Mouse (Mus musculus) hematopoietic stem cell, adult 5-6 weeks (primary cell): ENCODE data around the gene AI481877. TPM values are rescaled to one million over a fixed set of nuclear protein-coding genes. Genes with fewer than 3 reads are reported as not detected.
A peak's percentile ranks its signal among the peaks of the same experiment; 100 is the strongest.

Experiments used
- ATAC-seq, 2 experiments: fragments of 125-278 bp in 1 of 2; replicated peaks in 1 of 2; 2 replicates each; pipeline ENCODE4 v1.8.0; 2016 to 2017; ENCODE audit warnings: inconsistent platforms in 2 of 2, mild to moderate bottlenecking in 2 of 2, moderate number of reproducible peaks in 2 of 2, low read depth in 1 of 2, moderate TSS enrichment in 1 of 2; ENCODE audit not compliant: low FRiP score in 2 of 2, poor library complexity in 2 of 2, severe bottlenecking in 2 of 2, insufficient read depth in 1 of 2, low TSS enrichment in 1 of 2
- total RNA-seq: library from RNA; stranded (forward); fragments of 172-1452, 232-1000 nt; gene quantifications from 2 replicates; pipeline ENCODE4 v1.2.3, GENCODE M21; 2017

The AI481877 gene
- total RNA-seq, 1 experiment from 2014 or later: not detected

DNA sequence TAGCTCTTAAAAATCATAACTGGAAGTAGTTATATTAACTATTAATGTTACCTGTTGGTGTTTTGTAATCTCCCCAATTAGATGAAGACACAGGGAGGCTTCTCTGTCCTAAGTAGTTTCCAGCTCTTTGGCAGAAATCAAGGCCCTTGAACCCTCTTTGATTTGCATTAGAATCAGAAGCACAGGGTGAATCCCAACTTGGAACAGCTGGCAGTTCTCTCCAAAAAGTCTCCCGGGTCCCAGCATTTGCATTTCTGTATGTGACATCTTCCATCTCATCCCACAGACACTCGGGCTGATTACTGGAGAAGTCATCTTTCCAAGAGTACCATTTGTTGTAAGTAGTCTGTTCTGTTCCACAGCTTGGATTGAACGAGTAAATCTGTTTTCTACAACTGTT is 91.6 kb downstream of the AI481877 start:
- no peak for ATAC-seq

DNA sequence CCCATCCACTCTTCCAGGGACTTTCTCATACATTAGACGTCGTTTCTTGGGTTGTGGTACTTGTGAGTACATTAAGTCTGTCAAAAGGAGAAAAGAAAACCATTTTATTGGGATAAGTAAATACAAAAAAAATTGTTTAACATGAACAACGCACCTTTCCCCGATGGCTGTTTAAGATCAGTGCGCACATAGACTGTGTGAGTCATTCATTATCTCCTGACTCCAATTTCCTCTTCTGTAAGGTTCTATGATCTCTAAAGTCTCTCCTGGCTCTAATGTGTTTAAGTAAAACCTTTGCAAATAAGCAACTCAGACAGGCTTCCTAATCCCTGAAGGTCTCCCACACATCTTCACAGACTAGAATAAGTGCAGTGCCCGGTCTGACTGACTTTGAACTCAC is 94.9 kb downstream of the AI481877 start:
- ATAC-seq: no peak

DNA sequence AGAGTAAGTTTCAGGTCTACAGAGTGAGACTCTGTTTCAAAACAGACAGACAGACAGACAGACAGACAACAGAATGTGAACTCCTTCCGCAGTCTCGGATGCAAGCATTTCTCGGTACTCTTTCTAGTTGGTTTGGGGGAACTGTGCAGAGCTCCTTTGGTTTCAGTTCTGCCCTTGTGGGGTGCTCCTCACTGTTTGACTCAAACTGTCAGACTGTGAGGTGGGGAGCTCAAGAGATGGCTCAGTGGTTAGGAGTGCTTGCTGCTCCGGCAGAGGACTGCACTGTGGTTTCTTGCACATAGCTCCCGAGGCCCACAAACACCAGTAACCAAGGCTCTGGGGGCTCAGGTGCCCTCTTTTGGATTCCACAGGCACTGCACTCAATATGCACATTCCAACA is 95.7 kb downstream of the AI481877 start:
- ATAC-seq: no peak

DNA sequence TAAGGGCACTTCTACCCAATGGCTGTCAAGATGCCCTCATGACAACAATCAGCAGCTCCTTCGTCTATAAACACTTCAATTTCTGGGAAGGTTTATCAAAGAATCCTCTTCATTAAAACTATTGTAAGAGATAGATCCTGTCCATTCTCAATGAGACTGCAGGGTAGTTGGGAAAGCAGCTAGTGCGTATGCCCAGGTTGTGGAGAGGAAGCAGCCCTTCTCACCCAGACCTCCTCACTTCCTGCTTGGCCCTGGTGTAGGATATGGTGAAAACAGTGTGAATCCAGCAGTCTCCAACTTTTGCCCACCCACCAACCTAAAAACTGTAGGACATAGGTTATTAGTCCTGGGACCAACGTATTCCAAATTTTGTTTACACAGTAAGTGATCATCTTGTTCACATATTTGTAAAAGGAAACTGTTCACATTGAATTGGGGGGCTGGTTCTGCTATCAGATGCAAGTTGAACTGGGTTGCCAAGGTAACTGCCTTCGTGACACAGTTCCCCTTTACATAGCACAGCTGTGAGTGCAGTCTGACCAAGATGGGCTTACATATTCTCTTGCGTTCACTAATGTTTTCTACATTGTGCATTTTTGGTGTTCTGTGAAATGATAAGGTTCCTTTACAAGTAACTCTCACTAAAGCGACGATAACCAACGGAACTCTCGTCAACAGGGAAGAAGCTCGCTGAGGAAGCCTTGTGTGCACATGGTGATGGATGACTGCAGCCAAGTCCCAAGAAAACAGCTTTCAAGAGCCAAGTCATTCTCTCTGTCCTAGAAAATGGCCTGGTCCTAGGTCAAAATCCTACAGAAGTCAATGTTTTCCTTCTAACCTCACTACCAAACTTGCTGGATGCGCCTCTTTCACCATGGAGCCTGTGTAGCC is 98.1 kb downstream of the AI481877 start:
- peak; percentile 69 to 77 for ATAC-seq

DNA sequence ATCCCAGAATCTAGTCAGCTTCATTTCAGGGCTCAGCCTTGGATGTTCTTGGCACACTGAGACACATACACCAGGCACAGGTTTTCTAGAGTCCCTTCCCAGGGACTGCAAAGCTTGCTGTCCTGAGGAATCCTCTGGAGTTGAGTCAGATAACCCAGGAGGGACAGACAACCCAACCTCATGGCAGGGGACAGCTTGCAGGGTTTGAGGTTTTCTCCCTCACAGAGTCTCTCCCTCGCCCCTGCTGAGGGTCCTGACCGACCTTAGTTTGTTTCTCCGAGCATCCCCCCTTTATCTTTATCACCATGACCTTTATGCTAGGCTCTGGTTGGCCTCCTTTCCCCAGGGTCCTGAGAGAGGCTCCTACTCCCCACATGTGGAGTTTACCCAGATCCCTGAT is 101.3 kb downstream of the AI481877 start:
- no peak for ATAC-seq

DNA sequence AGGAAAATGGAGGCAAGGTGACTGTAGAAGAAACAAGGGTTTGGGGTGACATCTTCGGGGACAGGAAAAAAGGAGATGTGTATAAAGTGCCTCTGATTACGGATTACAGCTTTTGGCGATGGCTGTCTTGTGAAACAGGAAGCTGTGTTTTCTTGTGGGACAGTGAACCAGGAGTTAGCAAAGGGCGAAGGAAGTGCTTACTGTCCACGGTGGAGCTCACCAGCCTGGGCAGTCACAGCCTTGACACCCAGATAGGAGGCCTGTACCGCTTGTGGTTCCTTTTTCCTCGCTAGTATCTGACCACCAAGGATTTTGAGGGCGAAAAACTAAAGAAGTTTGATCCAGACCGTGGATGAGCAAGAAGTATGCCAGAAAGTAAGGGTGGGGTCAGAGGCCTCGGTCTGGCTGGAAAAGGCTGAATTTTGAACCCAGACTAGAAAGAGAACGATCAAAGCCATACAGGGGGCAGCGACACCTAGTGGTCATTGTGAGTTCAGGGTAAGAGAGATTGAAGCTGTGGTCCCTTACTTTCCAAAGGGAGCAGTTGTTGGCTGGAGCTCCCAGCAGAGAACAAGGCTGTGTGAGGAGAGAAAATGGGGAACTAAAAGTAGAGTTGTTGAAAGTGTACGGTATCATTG is 102.2 kb downstream of the AI481877 start:
- peak; percentile 63 to 68 for ATAC-seq

DNA sequence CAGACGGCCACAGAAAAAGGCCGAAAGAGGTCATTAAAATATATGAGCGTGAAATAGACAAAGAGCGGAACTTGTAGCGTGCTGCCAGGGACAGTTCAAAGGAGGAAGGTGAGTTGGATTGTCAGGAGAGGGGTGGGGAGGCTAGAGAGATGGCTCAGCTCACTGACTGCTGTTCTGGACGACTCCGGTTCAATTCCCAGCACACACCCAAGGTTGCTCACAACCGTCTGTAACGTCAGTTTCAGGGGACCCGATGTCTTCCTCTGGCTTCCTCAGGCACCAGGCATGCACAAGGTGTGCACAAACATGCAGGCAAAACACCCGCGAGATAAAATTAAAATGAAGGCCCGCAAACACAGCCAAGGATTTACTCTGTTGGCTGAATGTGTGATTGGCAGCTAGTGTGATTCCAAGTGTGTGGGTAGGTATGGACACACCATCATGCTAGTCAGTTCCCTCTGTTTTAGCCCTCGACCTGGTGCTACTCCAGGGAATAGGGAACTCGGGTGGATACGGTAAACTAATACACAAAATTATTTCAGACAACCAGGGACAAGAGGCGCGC is 102.9 kb downstream of the AI481877 start:
- no peak for ATAC-seq

DNA sequence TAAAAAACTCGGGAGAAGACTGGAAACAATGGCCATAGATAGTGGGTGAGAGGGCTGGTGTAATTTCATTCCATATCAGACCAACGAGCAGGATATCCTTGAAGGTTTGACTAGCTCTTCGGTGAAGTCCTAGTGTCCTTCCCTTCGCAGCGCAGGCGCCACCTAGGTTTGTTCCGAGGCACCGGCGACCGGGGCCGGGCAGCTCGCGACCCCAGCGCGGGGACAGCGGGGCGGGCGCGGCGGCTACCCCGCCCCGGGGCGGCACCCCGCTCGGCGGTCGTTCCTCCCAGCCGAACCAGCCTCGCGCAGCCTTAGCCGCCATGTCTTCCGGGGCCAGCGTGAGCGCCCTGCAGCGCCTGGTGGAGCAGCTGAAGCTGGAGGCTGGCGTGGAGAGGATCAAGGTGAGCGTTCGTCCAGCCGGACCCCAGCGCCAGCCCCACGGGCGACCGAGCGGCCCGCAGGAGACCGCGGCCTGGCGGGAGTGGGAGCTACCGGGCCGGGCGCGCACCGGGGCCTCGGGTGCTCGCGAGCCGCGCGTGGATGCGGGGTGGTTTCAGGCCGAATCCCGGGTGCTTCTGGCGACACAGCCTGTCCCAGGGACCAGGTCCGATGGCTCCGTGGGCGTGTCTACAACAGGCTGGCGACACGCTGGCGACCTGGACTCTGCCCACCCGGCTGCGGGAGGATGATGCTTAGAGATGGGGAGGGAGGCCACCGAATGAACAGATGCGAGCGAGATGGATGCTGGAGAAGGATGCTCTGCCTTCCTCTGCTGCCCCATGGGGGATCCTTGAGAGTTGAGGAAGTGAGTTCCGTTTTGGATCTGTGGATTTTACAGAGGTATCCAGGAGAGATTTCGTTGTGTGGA is 103.6 kb downstream of the AI481877 start, which contains the start of gene Gng10:
TSS of gene Gng10 (plus strand) at position 171 of the 868 bp plus-strand sequence.
- ATAC-seq: peak; percentile 23 to 66; a peak in 3 of 4 replicates

DNA sequence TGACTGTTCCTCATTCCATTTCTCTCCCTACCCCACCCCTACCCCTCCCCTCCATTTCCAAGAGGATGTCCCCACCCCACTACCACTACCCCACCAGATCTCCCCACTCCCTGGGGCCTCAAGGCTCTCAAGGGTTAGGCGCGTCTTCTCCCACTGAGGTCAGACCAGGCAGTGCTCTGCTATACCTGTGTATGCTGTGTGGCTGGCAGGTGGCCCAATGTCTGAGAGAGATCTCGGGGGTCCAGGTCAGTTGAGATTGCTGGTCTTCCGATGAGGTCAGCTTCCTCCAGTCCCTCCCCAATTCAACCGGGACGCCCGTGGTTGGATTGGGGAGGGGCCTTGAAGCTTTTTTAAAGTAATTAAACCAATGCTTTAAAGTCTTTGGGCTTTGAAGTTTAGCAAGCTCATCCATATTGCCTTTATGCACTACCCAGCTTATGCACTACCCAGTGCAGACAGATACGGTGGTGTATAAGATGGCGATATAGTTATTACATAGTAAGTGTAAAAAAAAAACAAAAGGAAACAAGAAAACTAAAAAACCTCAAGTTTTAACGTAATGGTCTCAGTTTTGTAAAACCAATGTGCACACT is 104.4 kb downstream of the AI481877 start:
- ATAC-seq: no peak

DNA sequence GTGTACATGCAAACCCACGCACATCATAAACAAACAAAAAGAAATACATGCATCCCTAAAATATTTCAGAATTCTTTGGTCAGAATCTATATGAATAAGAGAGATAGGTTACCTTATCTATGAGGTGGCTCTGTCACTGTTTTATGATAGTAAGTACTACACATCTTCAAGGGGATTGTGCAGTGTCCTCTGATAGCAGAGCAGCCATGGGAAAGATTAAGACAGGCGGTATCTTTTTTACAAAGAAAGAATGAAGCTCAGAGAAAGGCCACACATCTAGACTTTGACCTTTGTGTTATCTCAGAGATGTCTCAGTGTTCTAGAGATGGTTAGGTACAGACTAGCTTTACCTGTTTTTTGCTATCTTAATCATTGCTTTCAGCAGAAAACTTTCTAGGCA is 121.9 kb downstream of the AI481877 start:
- no peak for ATAC-seq

DNA sequence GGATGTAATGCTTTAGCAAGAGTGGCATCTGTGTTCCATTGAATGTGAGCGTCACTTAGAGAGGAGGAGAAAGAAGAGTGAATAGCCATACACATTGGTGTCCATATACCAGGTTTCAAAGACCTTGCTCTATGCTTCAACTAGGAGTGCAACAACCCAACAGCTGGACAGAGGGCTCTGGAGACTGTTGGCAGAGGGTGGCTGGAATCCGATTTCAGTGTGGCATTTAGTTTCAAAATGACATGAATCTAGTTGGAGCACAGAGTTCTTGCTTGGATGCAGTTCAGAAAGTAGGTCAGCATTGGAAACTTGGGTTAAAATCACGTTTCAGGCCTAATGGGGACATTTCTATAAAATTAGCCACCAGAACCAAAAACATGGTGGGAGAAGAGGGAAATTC is 123.6 kb downstream of the AI481877 start:
- no peak for ATAC-seq

DNA sequence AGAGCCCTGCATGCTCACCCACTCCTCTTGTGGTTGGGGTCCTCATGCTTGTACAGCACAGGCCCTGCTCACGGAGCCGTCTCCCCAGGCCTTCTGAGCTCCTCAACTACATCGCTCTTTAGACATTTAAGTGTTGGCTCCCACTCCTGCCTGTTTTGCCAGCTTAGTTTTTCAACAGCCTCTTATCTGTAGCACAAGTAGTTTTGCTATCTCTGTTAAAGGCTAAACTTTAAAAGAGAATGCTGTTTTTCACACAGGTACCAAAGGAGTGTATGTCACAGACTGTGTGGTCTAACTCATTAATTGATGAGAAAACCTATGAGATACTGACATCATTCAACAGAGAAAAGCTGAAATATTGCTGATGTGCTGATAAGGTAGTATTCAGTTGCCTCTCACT is 127.3 kb downstream of the AI481877 start:
- ATAC-seq: no peak

DNA sequence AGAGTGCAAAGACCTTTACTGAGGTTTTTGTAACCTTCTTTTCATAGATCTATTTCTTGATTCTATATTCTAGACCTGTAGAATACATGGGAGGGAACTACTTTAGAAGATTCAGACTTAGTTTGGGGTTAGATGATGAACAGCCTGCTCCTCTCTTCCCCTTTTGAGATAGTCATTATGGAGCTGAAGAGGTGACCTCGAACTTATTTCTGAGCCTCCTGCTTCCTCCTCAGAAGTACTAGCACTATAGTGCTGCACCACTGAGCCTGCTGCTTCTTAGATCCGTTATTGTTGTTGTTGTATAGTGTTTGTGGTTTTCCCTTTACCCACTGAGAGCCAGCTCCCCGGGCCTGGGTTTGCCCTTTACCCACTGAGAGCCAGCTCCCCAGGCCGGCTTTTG is 129.1 kb downstream of the AI481877 start:
- peak; percentile 30 to 35; a peak in 3 of 4 replicates for ATAC-seq

DNA sequence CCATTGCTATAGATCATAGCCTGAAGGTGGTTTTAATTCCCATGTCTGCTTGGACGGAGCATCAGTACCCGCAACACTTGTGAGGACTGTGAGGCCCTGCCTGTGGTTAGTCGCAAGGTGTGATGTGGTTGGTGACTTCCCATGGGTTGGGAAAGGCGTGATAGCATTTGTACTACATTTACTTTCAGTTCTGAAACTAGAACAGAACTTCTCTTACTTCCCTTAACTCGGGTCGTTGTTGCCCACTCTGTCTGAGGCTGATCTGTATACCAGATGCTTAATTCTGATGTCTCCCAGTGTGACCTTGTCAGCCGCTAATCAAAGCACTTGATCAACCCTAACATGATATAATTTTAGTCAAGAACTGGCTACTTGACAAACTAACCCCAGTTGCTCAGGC is 129.6 kb downstream of the AI481877 start:
- peak; percentile 80 to 87 for ATAC-seq

DNA sequence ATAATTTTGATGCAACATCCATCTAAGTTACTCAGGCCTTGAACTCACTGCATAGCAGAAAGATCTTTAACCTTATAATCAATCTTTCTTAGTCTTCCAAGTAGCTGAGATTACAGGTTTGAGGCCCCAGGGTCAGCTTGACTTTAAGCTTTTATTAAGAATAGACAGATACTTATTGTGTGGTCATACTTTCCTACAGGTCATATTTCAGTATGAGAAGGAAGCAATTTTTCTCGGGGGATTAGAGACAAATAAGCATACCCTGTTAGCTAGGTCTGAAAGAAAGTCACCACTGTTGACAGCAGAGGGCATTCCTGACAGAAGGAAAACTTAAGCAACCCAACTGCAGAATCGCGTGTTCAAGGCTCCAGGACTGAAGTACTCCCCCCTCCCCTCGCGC is 130.8 kb downstream of the AI481877 start:
- no peak for ATAC-seq

DNA sequence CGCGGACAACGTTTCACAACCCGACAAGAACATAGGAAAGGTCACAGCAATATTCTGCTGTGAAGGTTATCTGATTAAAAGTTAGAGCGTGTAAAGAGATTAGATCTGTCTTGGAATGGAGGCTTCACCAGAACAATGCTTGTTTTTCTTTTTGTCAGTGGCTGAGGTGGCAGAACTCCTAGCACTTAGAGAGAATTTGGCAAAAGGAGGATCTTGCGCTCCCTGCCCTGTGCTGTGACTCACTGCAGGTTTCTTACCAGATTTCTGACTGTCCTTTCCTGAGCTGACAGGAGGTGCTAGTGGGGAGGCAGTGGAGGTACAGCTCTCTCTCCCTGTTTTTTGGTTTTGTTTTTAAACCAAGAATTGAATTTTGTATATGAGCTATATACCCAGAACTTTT is 131.8 kb downstream of the AI481877 start:
- ATAC-seq: no peak

DNA sequence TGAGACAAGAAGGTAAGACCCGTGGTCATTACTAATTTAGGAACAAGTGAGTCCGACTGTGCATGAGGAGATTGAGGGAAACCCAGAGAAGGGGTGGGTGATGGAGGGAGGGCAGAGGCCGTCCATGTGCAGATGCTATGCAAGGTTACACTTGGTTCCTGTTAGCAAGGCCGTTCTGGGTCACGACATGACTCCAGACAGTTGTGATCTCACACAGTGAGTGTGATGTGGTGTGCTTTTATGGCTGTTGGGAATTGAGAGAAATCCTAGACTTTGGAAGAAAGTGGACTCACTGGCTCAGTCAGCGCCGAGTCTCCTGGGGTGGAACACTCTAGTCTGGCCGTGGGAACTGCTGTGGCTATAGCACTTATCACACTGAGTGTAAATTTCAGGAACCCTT is 132.6 kb downstream of the AI481877 start:
- no peak for ATAC-seq
